Mouse (Mus musculus): ENCODE results near the gene Sema4b. TPM values are rescaled to one million over a fixed set of nuclear protein-coding genes. Genes with fewer than 3 reads are reported as not detected.

Gene Sema4b
- polyA plus RNA-seq (2016; fragmentation: Nextera tagmentation; extraction: Ambion mirVana), result 11.4 and 11.9 TPM in 2 replicates

DNA sequence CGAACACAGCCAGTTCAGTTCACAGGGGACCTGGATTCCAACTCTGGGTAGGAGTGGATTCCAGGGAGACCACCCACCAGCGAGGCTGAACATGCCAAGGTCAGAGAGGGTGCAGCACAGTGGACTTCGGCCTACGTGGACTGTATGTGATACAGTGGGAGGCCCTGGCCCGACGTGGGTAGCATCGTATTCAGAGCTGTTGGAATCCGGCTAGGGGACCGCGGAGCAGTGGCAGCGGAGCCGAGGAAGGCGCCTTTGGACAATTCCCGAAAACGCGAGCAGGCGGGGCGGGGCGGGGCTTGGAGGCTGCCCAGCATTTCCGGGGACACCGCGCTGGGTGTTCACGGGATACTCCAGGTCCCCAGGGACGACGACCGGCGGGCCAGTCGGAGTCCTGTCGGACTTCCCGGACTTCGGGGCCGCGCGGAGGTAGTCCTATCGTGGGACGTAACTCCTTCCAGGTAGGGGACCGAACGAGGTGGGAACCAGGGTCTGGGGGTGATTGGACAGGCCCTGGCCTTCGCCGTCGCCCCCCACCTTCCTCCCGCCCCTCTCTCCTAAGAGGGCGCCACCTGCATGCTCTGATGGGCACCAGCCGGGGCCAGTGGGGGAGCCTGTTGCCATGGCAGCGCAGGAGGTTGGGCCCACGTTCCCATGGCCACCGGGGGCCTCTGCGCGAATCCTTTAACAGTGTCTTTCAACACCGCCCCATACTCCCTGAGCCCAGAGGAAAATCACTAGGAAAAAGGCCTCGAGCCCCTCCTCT, at the start of gene Sema4b:
TSS of gene Sema4b (plus strand) at position 311 of the 766 bp plus-strand sequence.
- no peaks in the 10 kb centered on the region for H3K36me3 ChIP-seq (replicated peaks)
- peak within 1 kb of the TSS; percentile 91 for H3K27ac ChIP-seq (replicated peaks)
- no peaks in the 10 kb centered on the region for H3K9me3 ChIP-seq
- H3K4me3 ChIP-seq, result peak within 1 kb of the TSS; percentile 68
- peaks cover 59% of the 10 kb centered on the region for H3K4me1 ChIP-seq
- under 1% methylated on average over 51 of the region's 51 CpGs for WGBS
- peaks cover 14% of the 10 kb centered on the region; the same call in 1 of the 2 replicates for H3K27me3 ChIP-seq (replicated peaks; ENCODE audit: low read depth, poor library complexity, severe bottlenecking)
- DNase-seq (ENCODE audit: low spot score), result peak; percentile 94

DNA sequence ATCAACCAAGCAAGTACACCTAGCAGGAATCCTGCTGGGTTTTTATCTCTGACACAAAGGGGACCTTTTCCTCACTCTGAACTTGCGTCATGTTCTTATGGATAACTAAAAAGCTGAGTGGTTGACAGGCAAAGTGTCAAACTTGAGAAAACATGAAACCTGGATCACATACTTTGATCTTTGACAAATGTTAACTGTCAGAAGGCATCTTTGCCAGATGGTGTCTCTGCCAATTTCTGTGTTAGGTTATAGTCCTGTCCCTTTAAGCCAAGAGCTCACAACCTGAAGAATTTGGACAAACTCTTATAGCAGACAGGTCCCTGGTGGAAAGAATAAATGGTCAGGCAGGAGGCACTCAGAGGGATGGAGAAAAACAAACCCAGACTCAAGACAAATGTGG, 48.3 kb upstream of the Sema4b start:
- H3K4me3 ChIP-seq, result no peak overlapping the region
- no peak for DNase-seq (ENCODE audit: low spot score)
- no peaks in the 10 kb centered on the region for H3K27me3 ChIP-seq (replicated peaks; ENCODE audit: low read depth, poor library complexity, severe bottlenecking)
- WGBS, result 80% methylated on average over 1 of the region's 1 CpGs
- no peak overlapping the region for H3K27ac ChIP-seq (replicated peaks)
- H3K4me1 ChIP-seq, result peaks cover 6% of the 10 kb centered on the region
- peaks cover 14% of the 10 kb centered on the region for H3K9me3 ChIP-seq
- no peaks in the 10 kb centered on the region for H3K36me3 ChIP-seq (replicated peaks)

DNA sequence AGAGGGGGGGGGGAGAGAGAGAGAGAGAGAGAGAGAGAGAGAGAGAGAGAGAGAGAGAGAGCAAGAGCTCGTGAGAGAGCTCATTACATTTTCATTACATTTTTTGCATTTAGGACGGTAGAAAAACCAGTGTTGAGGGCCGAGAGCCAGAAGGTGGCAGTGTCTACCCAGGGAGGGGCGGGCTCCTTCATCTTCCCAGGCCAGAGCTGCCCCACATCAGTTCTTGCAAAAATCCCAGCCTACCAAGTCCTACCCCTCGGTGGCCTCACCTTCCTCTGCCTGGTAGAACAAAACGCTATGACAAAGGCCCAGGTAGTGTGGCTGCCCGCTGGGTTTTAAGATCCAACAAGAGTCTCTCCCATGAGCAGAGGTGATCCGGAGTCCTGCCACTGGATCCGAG, 45.8 kb upstream of the Sema4b start:
- peak; percentile 85 for DNase-seq (ENCODE audit: low spot score)
- H3K4me3 ChIP-seq, result no peak overlapping the region
- peak overlapping the region; percentile 69 for H3K27ac ChIP-seq (replicated peaks)
- H3K27me3 ChIP-seq (replicated peaks; ENCODE audit: low read depth, poor library complexity, severe bottlenecking), result no peaks in the 10 kb centered on the region
- peaks cover 14% of the 10 kb centered on the region for H3K9me3 ChIP-seq
- peaks cover 14% of the 10 kb centered on the region for H3K4me1 ChIP-seq
- no peaks in the 10 kb centered on the region for H3K36me3 ChIP-seq (replicated peaks)
- WGBS, result 15% methylated on average over 9 of the region's 9 CpGs

DNA sequence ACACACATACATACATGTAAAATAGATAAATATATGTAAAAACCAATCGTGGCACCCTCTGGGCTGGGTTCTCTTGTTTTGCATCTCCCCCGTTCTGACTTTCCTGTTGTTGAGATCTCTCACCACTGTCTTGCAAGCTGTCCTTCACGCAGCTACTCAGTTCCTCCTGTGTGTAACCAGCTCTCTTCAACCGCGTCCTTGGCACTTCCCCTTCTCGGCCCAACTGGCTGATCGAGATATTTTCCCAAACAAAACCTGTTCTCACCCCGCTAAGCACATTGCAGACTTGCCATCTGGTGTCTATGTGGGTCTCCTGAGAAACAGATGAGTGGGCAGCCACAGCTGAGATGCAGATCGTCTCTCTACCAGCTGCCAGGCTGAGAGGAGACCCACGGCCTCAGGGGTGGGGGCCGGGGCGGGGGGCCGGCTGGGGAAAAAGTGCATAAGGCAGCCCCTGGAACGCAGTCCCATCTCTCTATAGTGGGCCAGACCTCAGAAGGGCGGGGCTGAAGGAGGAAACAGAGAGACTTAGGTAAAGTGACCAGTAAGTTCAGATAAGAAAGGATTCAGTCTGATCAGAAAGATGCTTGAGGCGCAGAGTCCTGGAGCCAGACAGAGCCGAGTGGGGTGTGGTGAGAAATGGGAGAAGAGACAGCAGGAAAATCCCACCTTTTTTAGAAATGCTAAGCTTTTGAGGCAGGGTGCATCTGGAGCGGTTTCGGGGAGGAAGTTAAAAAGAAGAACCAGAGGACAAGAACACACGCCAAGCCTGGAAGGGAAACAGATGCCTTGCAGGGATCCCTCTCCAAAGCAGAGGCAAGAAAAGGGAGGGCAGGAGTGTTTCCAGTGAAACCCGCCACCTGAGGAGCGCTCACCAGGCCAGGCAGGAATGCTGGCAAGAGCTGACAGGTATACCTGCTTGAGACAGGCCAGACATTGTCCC, 43.0 kb upstream of the Sema4b start:
- Histone ChIP-seq H3K4me1 (peaks cover 14% of the 10 kb centered on the region), H3K4me3 (no peak overlapping the region), H3K27ac (replicated peaks) (peak overlapping the region; percentile 59), H3K36me3 (replicated peaks) (no peaks in the 10 kb centered on the region), H3K27me3 (replicated peaks; ENCODE audit: low read depth, poor library complexity, severe bottlenecking) (no peaks in the 10 kb centered on the region), H3K9me3 (no peaks in the 10 kb centered on the region)
- 45% methylated on average over 22 of the region's 22 CpGs for WGBS
- peak; percentile 16 for DNase-seq (ENCODE audit: low spot score)

DNA sequence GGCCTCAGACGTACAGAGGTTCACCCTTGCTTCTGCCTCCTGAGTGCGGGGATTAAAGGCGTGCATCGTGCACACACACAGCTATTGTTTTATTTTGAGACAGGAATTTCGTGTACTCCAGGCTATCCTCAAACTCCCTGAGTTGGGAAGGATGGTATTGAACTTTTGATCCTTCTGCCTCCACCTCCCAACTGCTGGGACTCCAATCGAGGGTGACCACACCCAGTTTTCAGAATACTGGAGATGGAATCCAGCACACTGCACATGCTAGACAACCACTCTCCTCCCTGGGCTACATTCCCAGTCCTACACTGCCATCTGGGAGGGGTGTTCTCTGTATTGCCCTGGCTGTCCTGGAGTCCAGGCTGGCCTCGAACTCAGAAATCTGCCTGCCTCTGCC, 41.9 kb upstream of the Sema4b start:
- H3K27me3 ChIP-seq (replicated peaks; ENCODE audit: low read depth, poor library complexity, severe bottlenecking), result no peaks in the 10 kb centered on the region
- WGBS, result 89% methylated on average over 7 of the region's 7 CpGs
- H3K4me3 ChIP-seq, result no peak overlapping the region
- no peak overlapping the region for H3K27ac ChIP-seq (replicated peaks)
- no peaks in the 10 kb centered on the region for H3K36me3 ChIP-seq (replicated peaks)
- peaks cover 17% of the 10 kb centered on the region for H3K4me1 ChIP-seq
- DNase-seq (ENCODE audit: low spot score), result no peak
- H3K9me3 ChIP-seq, result no peaks in the 10 kb centered on the region

DNA sequence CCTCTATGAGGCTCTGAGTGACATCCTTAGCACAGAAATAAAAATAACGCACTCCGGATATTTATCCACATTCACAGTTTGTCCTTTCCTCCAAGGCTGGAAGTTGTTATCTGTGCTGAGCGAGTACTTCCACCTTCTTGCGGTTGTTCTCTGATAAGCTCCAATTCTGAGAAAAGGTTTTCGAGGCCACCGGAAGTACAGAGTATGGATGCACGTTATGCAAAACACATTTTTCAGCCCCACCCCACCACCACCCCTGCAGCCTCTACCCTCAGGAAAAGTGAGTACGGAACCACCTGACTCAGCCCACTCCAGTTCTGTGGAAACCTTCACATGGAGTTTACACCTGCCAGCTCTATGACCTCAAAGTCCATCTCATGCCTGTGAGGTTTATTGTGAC, 40.6 kb upstream of the Sema4b start:
- Histone ChIP-seq H3K27me3 (replicated peaks; ENCODE audit: low read depth, poor library complexity, severe bottlenecking) (no peaks in the 10 kb centered on the region), H3K27ac (replicated peaks) (no peak overlapping the region), H3K9me3 (no peaks in the 10 kb centered on the region), H3K4me1 (peaks cover 15% of the 10 kb centered on the region), H3K36me3 (replicated peaks) (no peaks in the 10 kb centered on the region), H3K4me3 (no peak overlapping the region)
- no peak for DNase-seq (ENCODE audit: low spot score)
- 91% methylated on average over 8 of the region's 8 CpGs for WGBS

DNA sequence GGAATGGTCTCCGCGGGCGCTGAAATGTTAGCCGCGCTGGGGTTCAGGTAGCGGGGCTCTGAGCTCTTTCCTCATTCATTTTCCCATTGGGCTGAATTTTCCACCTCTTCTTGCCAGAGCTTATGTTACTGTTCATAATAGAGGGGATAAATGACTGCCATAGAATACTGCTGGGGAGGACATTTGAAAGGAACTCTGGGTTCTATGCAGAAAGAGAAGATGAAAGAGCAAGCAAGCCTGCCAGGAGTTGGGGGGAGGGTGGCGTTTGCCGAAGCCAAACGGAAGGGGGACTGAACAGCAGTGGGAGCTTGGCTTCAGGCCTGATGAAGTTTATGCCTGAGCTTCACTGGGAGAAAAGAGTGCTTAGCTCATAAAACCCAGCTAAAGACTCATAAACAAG, 37.3 kb upstream of the Sema4b start:
- 67% methylated on average over 9 of the region's 9 CpGs for WGBS
- DNase-seq (ENCODE audit: low spot score), result no peak
- Histone ChIP-seq H3K27ac (replicated peaks) (0 out of 2 replicates have a peak overlapping the region, but pooled peaks have one; percentile 10), H3K9me3 (no peaks in the 10 kb centered on the region), H3K4me3 (no peak overlapping the region), H3K4me1 (0 out of 2 replicates have a peak, but pooled peaks cover 3% of the 10 kb centered on the region), H3K36me3 (replicated peaks) (no peaks in the 10 kb centered on the region), H3K27me3 (replicated peaks; ENCODE audit: low read depth, poor library complexity, severe bottlenecking) (no peaks in the 10 kb centered on the region)

DNA sequence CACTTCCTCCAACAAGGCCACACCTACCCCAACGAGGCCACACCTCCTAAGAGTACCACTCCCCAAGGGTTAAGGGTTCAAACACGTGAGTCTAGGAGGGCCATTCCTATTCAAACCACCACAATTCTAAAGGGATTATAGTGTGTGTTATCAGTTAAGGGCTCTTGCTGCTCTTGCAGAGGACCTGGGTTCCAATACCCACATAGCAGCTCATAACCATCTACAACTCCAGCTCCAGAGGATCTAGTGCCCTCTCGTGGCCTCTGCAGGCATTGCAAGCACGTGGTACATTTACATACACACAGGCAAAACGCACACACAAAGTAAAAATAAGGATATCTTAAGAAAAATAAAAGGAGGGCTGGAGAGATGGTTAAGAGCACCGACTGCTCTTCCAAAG, 34.5 kb upstream of the Sema4b start:
- H3K4me3 ChIP-seq, result no peak overlapping the region
- H3K9me3 ChIP-seq, result no peaks in the 10 kb centered on the region
- H3K36me3 ChIP-seq (replicated peaks), result no peaks in the 10 kb centered on the region
- no peak overlapping the region for H3K27ac ChIP-seq (replicated peaks)
- no peak for DNase-seq (ENCODE audit: low spot score)
- peaks cover 9% of the 10 kb centered on the region for H3K4me1 ChIP-seq
- no peaks in the 10 kb centered on the region for H3K27me3 ChIP-seq (replicated peaks; ENCODE audit: low read depth, poor library complexity, severe bottlenecking)
- 58% methylated on average over 6 of the region's 6 CpGs for WGBS

DNA sequence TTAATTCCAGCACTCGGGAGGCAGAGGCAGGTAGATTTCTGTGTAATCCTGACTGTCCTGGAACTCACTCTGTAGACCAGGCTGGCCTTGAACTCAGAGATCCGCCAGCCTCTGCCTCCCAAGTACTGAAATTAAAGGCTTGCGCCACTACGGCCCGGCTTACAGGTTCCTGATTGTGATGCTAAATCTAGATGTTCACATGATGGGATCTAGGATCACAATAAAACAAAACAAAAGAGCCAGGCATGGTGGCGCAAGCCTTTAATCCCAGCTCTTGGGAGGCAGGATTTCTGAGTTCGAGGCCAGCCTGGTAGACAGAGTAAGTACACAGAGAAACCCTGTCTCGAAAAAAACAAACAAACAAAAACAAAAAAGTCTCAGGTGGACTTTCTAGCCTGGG, 33.9 kb upstream of the Sema4b start:
- WGBS, result 90% methylated on average over 8 of the region's 8 CpGs
- no peak overlapping the region for H3K27ac ChIP-seq (replicated peaks)
- H3K27me3 ChIP-seq (replicated peaks; ENCODE audit: low read depth, poor library complexity, severe bottlenecking), result no peaks in the 10 kb centered on the region
- DNase-seq (ENCODE audit: low spot score), result no peak
- H3K4me1 ChIP-seq, result peaks cover 9% of the 10 kb centered on the region
- H3K4me3 ChIP-seq, result no peak overlapping the region
- no peaks in the 10 kb centered on the region for H3K36me3 ChIP-seq (replicated peaks)
- no peaks in the 10 kb centered on the region for H3K9me3 ChIP-seq

DNA sequence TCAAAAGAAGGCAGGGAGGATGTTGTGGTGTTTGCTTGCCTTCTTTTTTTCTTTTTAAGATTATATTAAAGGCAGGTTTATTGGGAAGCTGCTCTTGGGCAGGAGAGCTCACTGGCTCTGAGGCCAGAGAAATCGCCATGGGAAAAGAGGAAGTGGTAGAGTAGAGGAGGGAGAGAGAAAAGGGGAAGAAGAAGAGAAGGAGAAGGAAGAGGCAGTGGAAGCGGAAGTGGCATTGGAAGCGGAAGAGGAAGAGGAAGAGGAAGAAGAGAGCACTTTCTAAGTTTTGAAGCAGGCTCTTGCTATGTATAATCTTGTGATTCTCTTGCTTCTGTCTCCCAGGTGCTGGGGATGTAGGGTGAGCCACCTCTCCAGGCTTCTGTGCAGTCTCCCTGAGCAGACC, 32.0 kb upstream of the Sema4b start:
- H3K27ac ChIP-seq (replicated peaks), result no peak overlapping the region
- WGBS, result 89% methylated on average over 3 of the region's 3 CpGs
- no peak overlapping the region for H3K4me3 ChIP-seq
- H3K4me1 ChIP-seq, result peaks cover 6% of the 10 kb centered on the region
- H3K27me3 ChIP-seq (replicated peaks; ENCODE audit: low read depth, poor library complexity, severe bottlenecking), result no peaks in the 10 kb centered on the region
- no peaks in the 10 kb centered on the region for H3K36me3 ChIP-seq (replicated peaks)
- no peak for DNase-seq (ENCODE audit: low spot score)
- no peaks in the 10 kb centered on the region for H3K9me3 ChIP-seq

DNA sequence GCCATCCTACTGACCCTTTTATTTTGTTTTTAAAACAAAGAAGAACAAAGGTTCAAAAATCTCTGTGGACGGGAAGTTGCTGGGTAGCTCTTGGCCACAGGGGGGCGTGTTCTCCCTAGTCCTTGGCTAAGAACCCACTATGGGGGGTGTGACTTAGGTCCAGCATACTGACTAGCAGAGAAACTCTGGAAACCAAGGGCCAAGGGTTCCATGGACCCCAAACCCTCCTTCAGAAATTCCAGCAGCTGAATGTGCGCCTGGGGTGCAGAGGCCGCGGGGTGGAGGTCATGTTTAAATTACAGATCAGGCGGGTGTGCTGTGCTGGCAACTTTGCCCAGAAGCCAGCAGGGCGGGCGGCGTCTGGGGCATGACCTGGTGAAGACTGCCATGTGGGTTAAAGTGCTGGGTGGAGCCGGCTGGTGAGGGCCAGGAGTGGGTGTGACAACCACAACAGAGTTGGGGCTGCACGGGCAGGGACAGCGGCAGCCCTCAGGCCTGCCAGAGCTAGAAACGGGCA, 29.9 kb upstream of the Sema4b start:
- H3K27me3 ChIP-seq (replicated peaks; ENCODE audit: low read depth, poor library complexity, severe bottlenecking), result no peaks in the 10 kb centered on the region
- peak; percentile 64 for DNase-seq (ENCODE audit: low spot score)
- no peaks in the 10 kb centered on the region for H3K9me3 ChIP-seq
- peak overlapping the region; percentile 35 for H3K27ac ChIP-seq (replicated peaks)
- H3K4me3 ChIP-seq, result no peak overlapping the region
- no peaks in the 10 kb centered on the region for H3K36me3 ChIP-seq (replicated peaks)
- peaks cover 15% of the 10 kb centered on the region for H3K4me1 ChIP-seq
- 45% methylated on average over 13 of the region's 13 CpGs for WGBS

DNA sequence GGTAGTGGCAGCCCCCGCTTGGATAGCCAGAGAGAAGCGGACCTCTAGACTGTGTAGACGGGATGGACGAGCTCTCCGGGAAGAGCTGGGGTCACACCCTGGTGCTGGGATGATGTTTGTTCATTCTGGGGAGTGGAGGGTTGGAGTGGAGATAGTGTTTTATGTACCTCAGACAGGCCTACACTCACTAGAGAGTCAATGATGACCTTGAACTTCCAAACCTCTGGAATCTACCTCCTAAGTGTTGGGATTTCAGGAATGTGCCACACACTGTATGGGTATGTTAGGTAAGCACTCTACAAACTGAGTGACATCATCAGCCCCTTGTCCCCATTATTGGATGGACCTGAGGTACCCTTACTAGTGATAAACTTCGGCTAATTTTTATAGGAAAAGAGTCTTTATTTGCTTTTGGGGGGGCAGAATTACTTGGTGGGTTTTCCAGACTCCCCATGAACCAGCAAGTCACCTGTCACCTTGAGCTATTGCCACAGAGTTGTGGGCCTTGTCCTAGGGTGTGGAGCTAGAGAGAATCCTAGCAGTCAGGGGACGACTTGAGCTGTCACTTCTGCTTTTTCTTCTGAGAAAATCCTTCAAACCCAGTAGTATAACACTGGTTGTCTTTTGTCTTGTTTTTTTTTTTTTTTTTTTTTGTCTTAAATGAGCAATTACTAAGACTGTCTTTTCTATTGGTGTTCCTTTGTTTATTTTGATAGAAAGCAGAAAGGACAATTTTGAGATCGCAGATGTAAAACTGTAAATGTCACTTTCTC, 28.0 kb upstream of the Sema4b start:
- H3K9me3 ChIP-seq, result no peaks in the 10 kb centered on the region
- H3K27me3 ChIP-seq (replicated peaks; ENCODE audit: low read depth, poor library complexity, severe bottlenecking), result no peaks in the 10 kb centered on the region
- no peak overlapping the region for H3K27ac ChIP-seq (replicated peaks)
- 87% methylated on average over 8 of the region's 8 CpGs for WGBS
- no peak for DNase-seq (ENCODE audit: low spot score)
- peaks cover 15% of the 10 kb centered on the region for H3K4me1 ChIP-seq
- H3K4me3 ChIP-seq, result no peak overlapping the region
- H3K36me3 ChIP-seq (replicated peaks), result no peaks in the 10 kb centered on the region
